Mouse (Mus musculus) spleen, postnatal 36 days (tissue): Measurements from ENCODE around the gene Olfr993.

Source experiments
- DNase-seq, 2 experiments: peaks; one replicate each; pipeline ENCODE4 v3.0.0; 2022; ENCODE audit warnings: low spot score in 2 of 2, mixed read lengths in 1 of 2

Gene Olfr993

DNA sequence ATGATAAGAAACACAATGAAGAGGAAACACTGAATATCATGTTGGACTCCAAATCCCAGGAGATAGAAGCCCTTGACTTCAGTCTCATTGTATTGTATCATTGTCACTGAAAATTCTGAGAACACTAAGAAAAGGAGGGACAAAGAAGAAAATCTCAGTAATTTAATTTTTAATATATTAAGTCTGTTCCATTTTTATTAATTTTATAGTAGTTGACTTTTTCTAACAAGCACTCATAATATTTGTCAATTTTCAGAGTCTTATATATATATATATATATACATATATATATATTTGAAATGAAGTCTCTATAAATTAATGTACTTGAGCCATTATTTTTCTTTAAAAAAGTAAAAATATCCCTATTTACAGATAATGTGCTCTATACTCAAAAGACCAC is at the start of gene Olfr993:
TSS of gene Olfr993 (minus strand) at position 101 of the 400 bp plus-strand sequence.
- DNase-seq, result no peak

DNA sequence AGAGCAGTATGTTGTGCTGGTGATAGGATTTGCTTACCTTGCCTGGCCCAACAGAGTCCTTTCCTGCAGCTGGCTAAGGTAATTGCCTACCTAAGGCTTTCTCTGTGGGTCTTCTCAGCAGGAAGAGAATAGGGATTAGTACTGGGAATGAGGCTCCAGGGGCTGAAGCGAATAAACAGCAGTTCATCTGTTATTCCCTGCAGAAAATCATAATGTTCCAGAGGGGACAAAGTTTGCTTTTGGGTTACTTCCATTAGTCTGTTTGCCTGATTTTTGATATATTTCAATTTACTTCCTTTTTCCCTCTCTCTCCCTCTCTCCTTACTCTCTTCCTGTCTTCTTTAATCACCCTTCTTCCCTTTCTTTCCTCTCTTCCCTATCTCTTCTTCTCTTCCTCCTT is 28.9 kb upstream of the Olfr993 start, which contains the start of gene Olfr995:
TSS of gene Olfr995 (minus strand) at position 101 of the 400 bp plus-strand sequence.
- DNase-seq, result no peak

DNA sequence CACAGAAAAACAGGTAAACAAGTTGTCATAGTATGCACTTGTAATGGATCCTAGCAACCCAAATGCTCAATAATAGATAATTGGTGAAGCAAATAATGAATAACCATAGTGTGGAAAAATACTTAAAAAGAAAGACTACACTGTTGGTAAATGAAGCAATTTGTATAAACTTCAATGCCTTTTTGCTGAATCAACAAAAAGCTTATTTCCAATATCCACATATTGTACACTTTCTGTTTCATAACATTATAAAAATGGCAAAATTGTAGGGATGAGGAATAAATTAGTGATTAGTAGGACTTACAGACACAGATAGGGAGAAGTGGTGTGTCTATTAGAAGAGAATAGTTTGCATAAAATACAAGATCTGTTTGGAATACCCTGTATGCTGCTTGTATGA is 27.9 kb upstream of the Olfr993 start:
- no peak for DNase-seq

DNA sequence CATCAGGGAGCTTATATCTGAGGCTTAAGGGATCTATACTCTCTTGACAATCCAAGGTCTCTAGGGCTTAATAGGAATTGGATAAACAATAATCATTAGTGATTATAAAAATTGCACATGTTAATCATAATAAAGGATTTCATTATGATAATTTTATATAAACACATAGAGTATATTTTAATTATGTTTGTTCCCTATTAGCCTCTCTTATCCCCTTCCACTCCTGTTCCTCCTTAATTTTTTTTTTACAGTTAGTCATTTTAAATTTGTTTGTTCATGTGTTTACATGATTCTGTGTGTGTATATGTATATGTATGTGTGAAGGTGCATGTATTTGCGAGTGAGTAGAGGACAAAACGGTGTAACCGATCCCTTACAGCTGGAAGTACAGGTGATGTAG is 21.7 kb upstream of the Olfr993 start, which contains the start of gene Olfr994:
TSS of gene Olfr994 (minus strand) at position 101 of the 400 bp plus-strand sequence.
- no peak for DNase-seq

DNA sequence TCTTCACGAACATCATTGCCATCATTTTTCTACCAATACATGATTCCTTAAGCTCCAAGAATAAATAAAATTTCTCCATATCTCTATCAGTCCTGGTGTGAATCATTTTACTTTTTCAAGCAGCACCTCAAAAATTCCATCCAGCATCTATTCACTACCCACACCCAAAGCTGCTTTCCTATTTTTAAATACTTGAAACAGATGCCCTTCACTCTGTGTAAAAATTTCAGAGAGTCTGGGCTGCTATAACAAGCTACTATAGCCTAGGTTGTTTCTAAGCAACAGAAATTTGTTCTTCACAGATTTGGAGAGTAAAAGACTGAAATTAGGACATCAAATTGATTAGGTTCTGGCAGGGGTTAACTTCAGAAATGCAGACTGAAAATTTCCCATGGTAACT is 11.2 kb upstream of the Olfr993 start:
- DNase-seq, result no peak

DNA sequence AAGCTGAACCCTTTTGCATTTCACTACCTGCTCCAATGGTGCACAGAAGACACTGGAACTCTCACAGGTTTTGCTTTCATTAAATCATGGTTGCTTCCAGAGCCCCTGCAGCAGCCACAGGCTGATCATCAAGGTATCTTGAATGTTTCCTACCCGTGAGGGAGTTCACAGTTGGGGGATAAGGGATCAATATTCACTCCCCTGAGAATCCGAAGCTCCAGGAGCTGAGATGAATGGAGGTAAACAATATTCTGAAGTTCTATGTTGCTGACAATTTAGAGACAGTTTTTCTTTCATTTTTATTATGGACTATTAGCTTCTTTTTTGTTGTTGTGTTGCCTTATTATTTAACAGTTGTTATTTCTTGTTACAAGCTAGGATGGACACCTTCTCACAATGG is 5.3 kb downstream of the Olfr993 start, which contains the start of gene Olfr992:
TSS of gene Olfr992 (minus strand) at position 101 of the 400 bp plus-strand sequence.
- DNase-seq, result no peak
